Mouse (Mus musculus) lung, adult 2 months (tissue): ENCODE results near the gene Stx17. TPM values are rescaled to one million over a fixed set of nuclear protein-coding genes. Genes with fewer than 3 reads are reported as not detected.

ENCODE experiments used
- DNase-seq: peaks from one replicate; pipeline ENCODE4 v3.0.0; 2022
- H3K4me1 ChIP-seq: fragments of 200-500 bp; 2 replicates; pipeline ENCODE4 v1.6.1; 2011; ENCODE audit warnings: low read length; ENCODE audit not compliant: control insufficient read depth, insufficient read depth
- H3K4me3 ChIP-seq: fragments of 200-500 bp; replicated peaks from 2 replicates; pipeline ENCODE3; 2011; ENCODE audit warnings: low read depth, mild to moderate bottlenecking, control low read depth, low read length; ENCODE audit errors: extremely low read depth
- CTCF ChIP-seq: fragments of 200-500 bp; IDR thresholded peaks from 2 replicates; pipeline ENCODE4 v1.5.1; 2011; ENCODE audit warnings: mild to moderate bottlenecking, low read length, control low read depth; ENCODE audit not compliant: insufficient read depth
- POLR2A ChIP-seq: fragments of 200-500 bp; IDR thresholded peaks from 2 replicates; pipeline ENCODE4 v1.6.1; 2011; ENCODE audit warnings: low read depth, mild to moderate bottlenecking, control low read depth, low read length, borderline replicate concordance; ENCODE audit errors: extremely low read depth
- WGBS: fragments of 180-500 bp; shearing (Covaris S2); methylation state at CpG from one replicate; pipeline ENCODE4 v1.1.7; 2018; 5-methylcytosine and 5-hydroxymethylcytosine counted together
- polyA plus RNA-seq: library from polyadenylated mRNA; depleted of rRNA; stranded (reverse); fragments of >200 nt; gene quantifications from 2 replicates; pipeline ENCODE4 v1.2.3, GENCODE M21; 2012; rRNA removed

Gene Stx17
- polyA plus RNA-seq, result 6.0 and 8.7 TPM in 2 replicates

- no peaks in the 10 kb centered on the region for H3K4me1 ChIP-seq
- WGBS, result 1% methylated on average over 58 of the region's 58 CpGs
- H3K4me3 ChIP-seq, result peak within 1 kb of the TSS; percentile 87
- TF ChIP-seq CTCF, result no peak
- TF ChIP-seq POLR2A, result peak; percentile 58; the same call in 1 of the 2 replicates
- peak; percentile 86 for DNase-seq
These were observed at the start of gene Stx17 for GRCm38 (mm10) chr4:48124773-48125469. Gene Stx17 (plus strand): TSS chr4:48124915.

DNA sequence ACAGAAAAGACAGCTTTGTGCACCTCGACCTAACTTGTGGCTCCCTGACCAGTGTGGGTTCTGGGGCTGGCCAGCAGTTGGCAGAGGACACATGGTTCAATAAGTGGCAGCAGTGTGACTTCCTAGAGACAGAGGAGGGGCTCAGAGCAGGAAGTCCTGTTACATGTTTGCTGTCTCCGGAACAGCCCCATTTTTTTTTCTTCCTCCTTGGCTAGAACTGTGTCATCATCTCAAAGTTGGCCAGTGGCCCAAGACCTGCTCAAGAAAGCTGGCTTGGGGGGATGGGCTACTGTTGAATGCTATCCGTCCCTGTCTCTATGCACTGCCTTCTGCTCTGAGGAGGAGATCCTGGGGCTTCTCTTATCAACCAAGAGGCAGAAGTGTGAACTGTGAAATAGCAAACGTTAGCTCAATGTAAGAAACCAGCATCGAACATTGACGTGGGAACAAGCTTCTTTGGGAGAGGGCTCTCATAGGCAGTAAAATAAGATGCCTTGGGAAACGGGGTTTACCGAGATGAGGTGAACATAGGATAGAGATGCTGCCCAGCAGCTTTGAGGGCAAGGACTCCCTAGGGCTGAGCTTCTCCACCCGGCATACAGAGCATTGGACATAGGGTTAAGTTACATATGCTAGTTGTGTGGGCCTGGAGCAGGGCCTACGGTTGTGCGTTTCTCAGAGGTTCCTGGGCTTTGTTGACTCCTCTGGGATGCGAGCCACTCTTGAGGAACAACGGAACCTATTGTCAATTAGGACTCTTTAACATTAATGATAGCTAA is 47.8 kb upstream of the Stx17 start:
- TF ChIP-seq CTCF (no peak), POLR2A (no peak)
- H3K4me3 ChIP-seq, result no peak overlapping the region
- 56% methylated on average over 13 of the region's 13 CpGs for WGBS
- peaks cover 6% of the 10 kb centered on the region; the same call in 1 of the 2 replicates for H3K4me1 ChIP-seq
- DNase-seq, result peak; percentile 10

GRCm38 (mm10) chr4:48078213-48078612 is 46.5 kb upstream of the Stx17 start:
- 23% methylated on average over 4 of the region's 4 CpGs for whole genome bisulfite sequencing
- no peak overlapping the region for H3K4me3 ChIP-seq
- no peak for DNase-seq
- peaks cover 6% of the 10 kb centered on the region; the same call in 1 of the 2 replicates for H3K4me1 ChIP-seq
- TF ChIP-seq CTCF (no peak), POLR2A (no peak)

DNA sequence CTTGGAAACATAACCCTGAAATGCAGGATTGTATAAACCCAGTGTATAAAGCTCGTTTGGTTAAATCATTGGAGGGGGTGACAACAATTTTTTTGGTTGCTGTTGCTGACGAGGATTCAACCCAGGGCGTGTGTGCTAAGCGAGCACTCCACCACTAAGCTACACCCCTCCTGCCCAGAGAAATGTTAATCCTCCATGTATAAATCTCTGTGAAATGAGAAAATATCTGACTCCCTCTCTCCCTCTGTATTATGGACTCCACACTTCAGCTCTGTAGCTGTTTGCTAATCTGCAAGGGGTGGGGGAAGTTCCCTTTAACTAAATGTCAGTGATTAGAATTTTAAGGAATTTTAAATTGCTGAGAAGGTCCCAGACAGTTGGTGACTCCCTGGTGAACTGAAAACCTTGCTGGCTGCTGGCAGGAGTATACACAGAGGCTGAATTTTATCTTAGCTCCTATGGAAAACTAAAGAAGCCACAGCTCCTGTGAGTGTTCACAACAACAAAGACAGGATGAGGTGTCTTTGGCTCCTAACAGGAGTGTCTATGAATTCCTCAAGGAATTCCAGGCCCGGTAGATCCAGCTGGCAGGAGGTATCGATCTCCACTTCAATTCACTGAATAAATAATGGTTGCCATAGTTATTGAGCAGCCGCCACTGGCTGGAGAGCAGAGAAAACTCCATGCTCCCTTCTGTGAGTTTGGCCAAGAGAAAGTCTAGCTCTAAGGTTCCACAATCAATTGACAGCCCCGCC is 45.3 kb upstream of the Stx17 start:
- peaks cover 6% of the 10 kb centered on the region; the same call in 1 of the 2 replicates for H3K4me1 ChIP-seq
- no peak overlapping the region for H3K4me3 ChIP-seq
- no peak for DNase-seq
- TF ChIP-seq CTCF (no peak), POLR2A (no peak)
- WGBS, result 57% methylated on average over 8 of the region's 8 CpGs

DNA sequence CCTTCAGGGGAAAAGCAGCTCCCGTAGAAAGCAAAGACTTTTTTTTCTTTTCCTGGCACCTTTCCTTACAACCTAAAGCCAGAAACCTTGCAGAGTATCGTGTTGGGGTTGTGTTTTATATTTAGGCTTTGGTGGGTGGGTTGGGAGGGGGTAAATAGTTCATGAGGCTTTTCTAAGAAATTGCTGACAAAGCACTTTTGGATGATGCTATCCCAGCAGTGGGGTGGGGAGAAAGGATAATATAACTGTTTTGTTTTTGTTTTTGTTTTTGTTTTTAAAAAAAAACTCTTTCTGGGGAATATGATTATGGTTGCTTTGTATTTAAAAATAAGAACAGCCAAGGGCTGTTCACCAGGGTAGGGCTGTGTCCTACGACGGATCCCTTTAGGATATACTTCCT is 41.3 kb upstream of the Stx17 start:
- TF ChIP-seq POLR2A (no peak), CTCF (no peak)
- DNase-seq, result no peak
- H3K4me3 ChIP-seq, result no peak overlapping the region
- H3K4me1 ChIP-seq, result no peaks in the 10 kb centered on the region
- WGBS, result 84% methylated on average over 4 of the region's 4 CpGs

GRCm38 (mm10) chr4:48086609-48087008 is 38.1 kb upstream of the Stx17 start:
- TF ChIP-seq POLR2A (no peak), CTCF (no peak)
- 75% methylated on average over 6 of the region's 6 CpGs for WGBS
- DNase-seq, result no peak

GRCm38 (mm10) chr4:48087497-48087896 is 37.2 kb upstream of the Stx17 start:
- Histone ChIP-seq H3K4me3 (no peak overlapping the region), H3K4me1 (no peaks in the 10 kb centered on the region)
- TF ChIP-seq POLR2A (no peak), CTCF (no peak)
- DNase-seq, result no peak
- 76% methylated on average over 6 of the region's 6 CpGs for WGBS

More at GRCm38 (mm10) chr4:48086609-48087008, 38.1 kb upstream of the Stx17 start:
- H3K4me3 ChIP-seq, result no peak overlapping the region
- no peaks in the 10 kb centered on the region for H3K4me1 ChIP-seq

GRCm38 (mm10) chr4:48093221-48093620 is 31.5 kb upstream of the Stx17 start:
- Histone ChIP-seq H3K4me3 (no peak overlapping the region), H3K4me1 (no peaks in the 10 kb centered on the region)
- no peak for DNase-seq
- 84% methylated on average over 3 of the region's 3 CpGs for WGBS
- TF ChIP-seq CTCF (no peak), POLR2A (no peak)

DNA sequence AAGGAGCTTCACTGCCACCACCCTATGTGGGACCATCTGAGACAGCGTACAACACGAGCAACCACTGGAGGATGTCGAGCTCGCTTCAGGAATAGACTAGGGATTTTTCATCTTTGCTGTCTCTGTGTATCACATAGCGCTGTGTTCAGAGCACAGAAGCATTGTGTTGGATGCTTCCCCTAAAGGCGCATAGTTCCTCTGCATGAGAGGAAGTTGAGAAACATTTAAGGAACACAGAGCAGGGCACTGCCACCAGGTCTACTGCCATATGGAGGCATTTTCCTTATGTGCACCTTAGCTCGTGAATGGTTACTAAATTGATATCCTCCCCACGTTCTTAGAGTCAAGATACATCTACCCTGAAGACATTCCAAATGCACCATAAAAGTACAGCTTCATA is 24.5 kb upstream of the Stx17 start:
- 77% methylated on average over 8 of the region's 8 CpGs for WGBS
- TF ChIP-seq POLR2A (no peak), CTCF (no peak)
- no peak for DNase-seq
- H3K4me3 ChIP-seq, result no peak overlapping the region
- no peaks in the 10 kb centered on the region for H3K4me1 ChIP-seq

DNA sequence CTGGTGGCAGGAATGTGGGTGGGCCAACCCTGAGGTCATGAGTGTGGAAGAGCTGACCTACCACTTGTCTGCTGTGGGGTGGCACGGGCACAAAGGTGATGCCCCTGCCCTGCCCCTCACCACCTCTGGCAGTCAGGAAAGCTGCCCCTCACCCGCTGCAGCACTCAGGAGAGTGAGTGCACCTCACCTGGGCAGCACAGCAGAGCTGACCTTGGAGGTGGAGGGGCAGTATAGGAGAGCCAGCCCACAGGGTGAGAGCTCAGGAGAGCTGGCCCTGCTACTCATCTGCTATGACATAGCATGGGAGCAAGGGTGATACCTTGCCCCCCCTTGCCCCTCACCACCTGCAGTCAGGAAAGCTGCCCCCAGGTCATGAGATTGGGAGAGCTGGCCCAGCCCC is 22.7 kb upstream of the Stx17 start:
- TF ChIP-seq POLR2A, result no peak
- TF ChIP-seq CTCF, result no peak
- no peak for DNase-seq
- Histone ChIP-seq H3K4me1 (no peaks in the 10 kb centered on the region), H3K4me3 (no peak overlapping the region)
- WGBS, result 71% methylated on average over 2 of the region's 2 CpGs
